Mouse (Mus musculus) gastrocnemius, adult 2 months (tissue): Measurements from ENCODE around the gene Ddx56. TPM values are rescaled to one million over a fixed set of nuclear protein-coding genes. Genes with fewer than 3 reads are reported as not detected.

Experiments
- DNase-seq: peaks from one replicate; pipeline ENCODE4 v3.0.0; 2022
- H3K27ac ChIP-seq: fragments of 200-600 bp; 2 replicates; pipeline ENCODE4 v1.8.1; 2022; ENCODE audit warnings: mild to moderate bottlenecking
- H3K4me3 ChIP-seq: fragments of 200-600 bp; 2 replicates; pipeline ENCODE4 v1.8.1; 2022; ENCODE audit warnings: mild to moderate bottlenecking, moderate library complexity
- CTCF ChIP-seq: fragments of 200-600 bp; IDR thresholded peaks from 2 replicates; pipeline ENCODE4 v1.8.1; 2022; ENCODE audit warnings: antibody characterized with exemption, mild to moderate bottlenecking, moderate library complexity
- intact Hi-C: fragments of 180-260 bp; cut with DNase I; formaldehyde crosslinking; loops from one replicate; pipeline ENCODE4 v1.15.1; 2025
- total RNA-seq, 2 experiments: library from RNA; stranded (reverse); gene quantifications; 2 replicates each; pipeline ENCODE4 v1.2.3; 2021

Ddx56 gene
- total RNA-seq, 2 experiments from 2014 or later = 26.1 to 33.0 TPM

DNA sequence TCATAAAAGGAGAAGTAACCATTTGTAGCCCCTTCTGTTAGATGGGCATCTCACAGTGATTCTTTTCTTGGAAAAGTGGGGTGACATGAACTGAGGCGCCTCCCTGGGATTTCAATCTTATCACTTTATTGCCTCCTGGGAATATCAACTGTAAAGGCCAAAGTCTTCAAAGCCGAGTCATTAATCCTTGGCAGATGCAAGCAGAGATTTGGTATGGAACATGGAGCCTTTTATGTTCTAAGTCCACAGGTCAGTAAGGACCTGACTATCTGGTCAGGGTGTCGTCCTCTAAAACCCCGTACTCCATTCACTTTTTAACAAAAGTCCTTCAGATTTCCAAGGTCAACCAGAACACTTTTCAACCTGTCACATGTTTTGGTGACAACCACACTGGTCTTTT, 14.7 kb downstream of the Ddx56 start:
- intact Hi-C loops = no loop called here
- Histone ChIP-seq H3K27ac (no peak overlapping the region), H3K4me3 (no peak overlapping the region)
- TF ChIP-seq CTCF = no peak
- no peak for DNase-seq

DNA sequence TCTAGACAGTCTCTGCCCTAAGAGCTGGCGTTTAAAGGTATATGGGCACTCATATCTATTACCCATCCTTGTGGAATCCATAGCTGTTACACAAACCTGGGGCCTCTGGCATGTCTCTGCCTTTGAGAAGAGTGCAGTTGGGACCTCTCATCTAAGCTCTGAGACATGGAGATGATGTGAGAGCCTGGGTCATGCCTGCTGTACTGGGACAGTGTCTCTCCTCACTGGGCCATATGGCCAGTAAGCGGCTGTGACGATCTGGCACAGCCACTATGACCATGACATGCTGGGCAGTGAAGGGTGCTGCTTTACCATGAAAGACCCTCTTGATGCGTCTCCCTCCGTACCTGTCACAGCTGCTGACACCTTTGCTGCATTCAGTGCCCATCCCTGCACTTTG, 15.3 kb downstream of the Ddx56 start:
- H3K4me3 ChIP-seq = no peak overlapping the region
- intact Hi-C loops = no loop called here
- TF ChIP-seq CTCF = no peak
- no peak for DNase-seq
- H3K27ac ChIP-seq = no peak overlapping the region

DNA sequence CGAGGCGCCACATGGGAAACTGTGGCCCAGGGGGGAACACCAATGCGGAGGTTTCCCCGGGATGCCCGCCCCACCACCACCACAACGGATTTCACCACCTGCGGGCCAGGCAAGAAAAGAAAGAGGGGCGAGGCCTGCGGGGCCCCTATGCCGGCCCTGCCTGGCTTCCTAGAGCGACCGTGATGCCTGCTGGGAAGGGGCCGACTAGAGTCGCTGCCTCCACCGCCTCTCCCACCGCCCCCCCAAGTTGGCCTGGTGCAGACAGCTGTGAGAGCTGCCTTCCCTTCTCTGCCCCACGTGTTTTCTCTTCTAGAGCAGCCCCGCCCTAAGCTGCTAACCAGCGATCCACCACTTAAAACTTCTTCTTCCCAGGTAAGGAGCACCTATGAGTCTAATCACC, 22.9 kb downstream of the Ddx56 start:
- Histone ChIP-seq H3K4me3 (no peak overlapping the region), H3K27ac (no peak overlapping the region)
- no peak for DNase-seq
- intact Hi-C loops = no loop called here
- no peak for TF ChIP-seq CTCF

DNA sequence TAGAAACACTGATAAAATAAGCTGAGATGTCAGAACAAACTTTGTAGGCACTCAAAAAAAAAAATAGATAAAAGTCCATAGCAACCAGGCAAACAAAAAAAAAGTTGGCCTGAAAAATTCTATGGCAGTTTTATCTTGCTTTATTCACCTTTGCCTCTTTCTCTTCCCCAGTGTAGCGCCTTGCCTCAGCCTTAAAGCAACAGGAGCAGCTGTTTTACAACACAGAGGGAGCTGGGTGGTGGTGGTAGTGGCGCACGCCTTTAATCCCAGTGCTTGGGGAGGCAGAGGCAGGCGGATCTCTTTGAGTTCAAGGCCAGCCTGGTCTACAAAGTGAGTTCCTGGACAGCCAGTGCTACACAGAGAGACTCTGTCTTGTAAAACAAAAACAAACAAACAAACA, 34.5 kb downstream of the Ddx56 start:
- no peak overlapping the region for H3K4me3 ChIP-seq
- intact Hi-C loops = no loop called here
- DNase-seq = no peak
- no peak overlapping the region for H3K27ac ChIP-seq
- no peak for TF ChIP-seq CTCF

DNA sequence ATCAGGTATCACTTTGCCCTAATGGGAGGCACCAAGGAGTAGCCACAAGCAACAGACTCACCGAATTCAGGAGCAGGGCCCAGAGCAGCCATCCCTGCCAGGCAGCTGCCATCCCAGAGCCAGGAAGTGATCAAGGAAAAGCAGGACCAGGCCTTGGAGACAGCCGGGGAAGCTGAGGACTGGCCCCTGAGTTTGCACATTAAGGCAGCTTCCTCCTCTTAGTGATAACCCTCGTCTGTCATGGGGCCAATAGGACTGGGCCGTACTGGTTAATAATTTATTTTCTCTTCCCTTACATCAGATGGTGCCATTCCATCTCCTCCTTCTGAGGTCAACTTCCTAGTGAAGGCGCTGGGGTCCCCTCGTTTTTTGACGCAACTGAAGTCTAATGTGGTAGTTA, 37.6 kb downstream of the Ddx56 start, which contains the start of gene Npc1l1:
Gene Npc1l1 (minus strand): TSS at position 132 of the 400 bp plus-strand sequence.
- intact Hi-C loops = no loop called here
- DNase-seq = no peak
- TF ChIP-seq CTCF = no peak
- Histone ChIP-seq H3K4me3 (no peak within 1 kb of the TSS), H3K27ac (no peak within 1 kb of the TSS)

DNA sequence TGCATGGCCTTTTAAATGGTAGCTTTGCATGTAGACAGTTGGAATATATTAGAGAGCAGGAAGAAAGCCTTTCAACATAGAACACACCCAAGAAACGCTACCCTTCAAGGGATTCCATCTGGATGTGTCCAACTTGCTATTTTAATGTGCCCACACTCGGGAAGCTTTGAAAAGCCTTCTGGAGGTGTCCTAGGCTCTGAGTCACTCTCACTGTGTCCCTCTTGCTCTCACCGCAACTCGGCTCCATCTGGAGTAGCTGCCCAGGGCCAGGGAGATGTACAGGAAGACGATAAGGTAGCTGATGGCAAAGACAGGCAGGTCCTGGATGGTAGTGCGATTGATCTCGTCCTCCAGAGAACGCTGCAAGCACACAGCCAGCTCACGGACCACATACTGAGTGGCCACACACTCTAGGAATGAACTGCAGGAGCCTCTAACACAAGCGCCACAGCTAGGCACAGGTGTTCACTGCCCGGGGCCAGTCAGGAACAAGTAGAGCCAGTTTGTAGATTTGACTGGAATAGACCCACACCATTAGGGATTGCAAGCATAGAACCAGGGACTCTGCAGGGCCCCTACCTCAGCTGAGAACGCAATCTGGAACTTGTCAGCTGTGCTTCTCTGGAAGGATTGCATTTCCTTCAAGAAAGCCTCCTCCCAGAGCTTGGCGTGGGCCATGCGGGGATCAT, 42.9 kb downstream of the Ddx56 start:
- Histone ChIP-seq H3K27ac (no peak overlapping the region), H3K4me3 (no peak overlapping the region)
- intact Hi-C loops = no loop called here
- no peak for TF ChIP-seq CTCF
- DNase-seq = no peak

DNA sequence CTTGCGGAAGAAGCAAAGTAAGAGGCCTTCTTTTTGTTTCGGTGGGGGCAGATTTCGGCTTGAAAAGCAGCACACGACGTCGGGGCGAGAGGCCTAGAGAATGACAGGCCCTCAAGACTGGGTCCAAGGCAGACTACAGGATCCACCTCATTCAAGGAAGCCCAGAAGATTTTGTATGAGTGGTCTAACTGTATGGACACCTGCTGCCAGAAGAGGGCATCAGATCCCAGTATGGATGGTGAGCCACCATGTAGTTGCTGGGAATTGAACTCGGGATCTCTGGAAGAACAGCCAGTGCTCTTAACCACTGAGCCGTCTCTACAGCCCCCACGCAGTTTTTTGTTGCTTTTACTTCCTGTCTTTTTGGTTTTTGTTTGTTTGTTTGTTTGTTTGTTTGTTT, 45.4 kb downstream of the Ddx56 start:
- H3K4me3 ChIP-seq = no peak overlapping the region
- DNase-seq = no peak
- no peak for TF ChIP-seq CTCF
- no peak overlapping the region for H3K27ac ChIP-seq
- intact Hi-C loops = no loop called here

DNA sequence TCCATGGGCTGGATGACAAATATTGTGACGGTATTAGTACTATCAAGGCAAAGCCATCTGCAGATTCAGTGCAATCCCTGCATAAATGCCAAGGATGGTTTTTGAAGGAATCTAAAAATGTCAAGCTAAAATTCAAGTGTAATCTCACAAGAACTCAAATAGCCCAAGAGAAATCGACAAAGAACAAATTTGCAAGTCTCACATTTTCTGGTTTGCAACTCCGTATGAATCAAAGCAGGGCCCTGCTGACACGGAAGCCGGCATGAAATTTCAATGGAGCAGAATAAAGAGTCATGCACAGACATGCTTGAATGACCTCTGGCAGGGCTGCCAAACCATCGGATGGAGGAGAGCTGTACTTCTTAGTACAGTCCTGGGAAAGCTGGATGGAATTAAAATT, 47.6 kb downstream of the Ddx56 start:
- TF ChIP-seq CTCF = no peak
- Histone ChIP-seq H3K27ac (no peak overlapping the region), H3K4me3 (no peak overlapping the region)
- DNase-seq = no peak
- intact Hi-C loops = no loop called here

DNA sequence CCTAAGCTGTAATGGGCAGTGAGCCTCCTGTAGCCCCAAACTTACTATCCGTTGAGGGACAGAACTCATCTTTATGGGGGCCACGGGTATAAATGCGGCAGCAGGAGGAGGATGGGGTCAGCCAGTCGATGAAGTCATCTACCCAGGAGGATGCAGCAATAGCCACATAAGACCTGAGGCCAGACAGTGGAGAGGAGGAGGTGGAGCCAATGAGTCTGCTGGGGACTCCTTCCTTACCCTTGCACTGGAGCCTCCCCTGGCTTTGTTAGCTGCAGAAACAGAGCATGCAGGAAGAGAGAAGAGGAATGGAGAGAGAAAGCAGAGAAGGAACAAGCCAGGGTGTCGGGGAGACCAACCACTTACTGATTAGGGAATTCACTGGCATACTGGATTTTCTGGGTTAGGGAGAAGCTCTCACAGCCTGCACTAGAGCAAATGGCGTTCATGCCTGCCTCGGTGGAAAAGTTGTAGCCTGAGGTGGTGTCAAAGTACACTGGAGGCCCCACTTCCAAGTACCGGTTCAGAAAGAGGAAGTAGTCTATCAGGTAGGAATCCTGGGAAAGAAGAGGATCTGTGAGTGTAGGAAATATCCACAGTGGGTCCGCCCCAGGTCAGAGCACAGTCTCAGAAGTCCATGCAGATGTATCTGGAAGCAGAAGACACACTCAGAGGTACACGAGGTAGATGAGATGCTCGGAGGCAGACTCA, 49.2 kb downstream of the Ddx56 start:
- no peak for DNase-seq
- no peak overlapping the region for H3K27ac ChIP-seq
- no peak overlapping the region for H3K4me3 ChIP-seq
- intact Hi-C loops = no loop called here
- TF ChIP-seq CTCF = no peak

DNA sequence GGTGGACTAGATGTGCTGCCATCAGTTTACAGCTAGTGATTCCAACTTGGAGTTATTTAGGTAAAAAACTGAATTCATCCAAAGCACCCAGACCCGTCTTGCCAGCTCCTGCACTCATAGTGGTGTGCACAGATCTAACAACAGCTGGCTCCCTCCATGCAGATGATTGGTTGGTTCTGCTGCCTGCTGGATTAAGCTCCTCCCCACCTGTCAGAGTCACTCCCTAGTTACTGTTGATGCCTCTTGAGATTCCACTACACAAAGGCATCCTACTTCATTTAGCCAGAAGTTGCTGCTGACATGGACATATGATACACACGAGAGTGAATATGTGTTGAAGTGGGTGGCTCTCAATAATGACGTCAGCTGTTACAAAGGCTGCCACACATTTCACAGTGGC, 50.7 kb downstream of the Ddx56 start:
- DNase-seq = no peak
- no peak for TF ChIP-seq CTCF
- no peak overlapping the region for H3K4me3 ChIP-seq
- H3K27ac ChIP-seq = no peak overlapping the region
- intact Hi-C loops = no loop called here

Other genes with a start within 250 kb of the Ddx56 start
- 100 to 1,000 TPM; 108 to 128 TPM for gene Camk2b, start 201.4 kb downstream of the Ddx56 start, total RNA-seq
- gene A730071L15Rik, start 67.7 kb downstream of the Ddx56 start, total RNA-seq = under 1 TPM; 0.15 to 0.20 TPM
- gene Nudcd3, start 67.4 kb downstream of the Ddx56 start, total RNA-seq = 10 to 100 TPM; 64.3 to 67.9 TPM
- gene Npc1l1, start 37.6 kb downstream of the Ddx56 start, total RNA-seq = under 1 TPM; 0.31 to 0.36 TPM
- gene Tmed4, start 7.1 kb upstream of the Ddx56 start, total RNA-seq = 10 to 100 TPM; 57.7 to 75.6 TPM
- 100 to 1,000 TPM; 620 to 834 TPM for gene Ogdh, start 23.9 kb upstream of the Ddx56 start, total RNA-seq
- gene Zmiz2, start 121.3 kb upstream of the Ddx56 start, total RNA-seq = 10 to 100 TPM; 45.4 to 52.0 TPM
- 100 to 1,000 TPM; 205 to 209 TPM for gene Ppia, start 147.7 kb upstream of the Ddx56 start, total RNA-seq
- gene H2afv, start 176.7 kb upstream of the Ddx56 start, total RNA-seq = 10 to 100 TPM; 44.2 to 70.3 TPM
- 10 to 100 TPM; 19.9 to 23.5 TPM for gene Purb, start 208.1 kb upstream of the Ddx56 start, total RNA-seq